Mouse (Mus musculus) neural tube, embryonic 10.5 days (tissue): ENCODE measurements around the gene Ccdc85b.
A peak's percentile ranks its signal among the peaks of the same experiment; 100 is the strongest.

Source experiments
- DNase-seq: peaks from one replicate; pipeline ENCODE4 v3.0.0-alpha.2; 2017; ENCODE audit warnings: low spot score; ENCODE audit errors: extremely low spot score

The Ccdc85b gene

DNA sequence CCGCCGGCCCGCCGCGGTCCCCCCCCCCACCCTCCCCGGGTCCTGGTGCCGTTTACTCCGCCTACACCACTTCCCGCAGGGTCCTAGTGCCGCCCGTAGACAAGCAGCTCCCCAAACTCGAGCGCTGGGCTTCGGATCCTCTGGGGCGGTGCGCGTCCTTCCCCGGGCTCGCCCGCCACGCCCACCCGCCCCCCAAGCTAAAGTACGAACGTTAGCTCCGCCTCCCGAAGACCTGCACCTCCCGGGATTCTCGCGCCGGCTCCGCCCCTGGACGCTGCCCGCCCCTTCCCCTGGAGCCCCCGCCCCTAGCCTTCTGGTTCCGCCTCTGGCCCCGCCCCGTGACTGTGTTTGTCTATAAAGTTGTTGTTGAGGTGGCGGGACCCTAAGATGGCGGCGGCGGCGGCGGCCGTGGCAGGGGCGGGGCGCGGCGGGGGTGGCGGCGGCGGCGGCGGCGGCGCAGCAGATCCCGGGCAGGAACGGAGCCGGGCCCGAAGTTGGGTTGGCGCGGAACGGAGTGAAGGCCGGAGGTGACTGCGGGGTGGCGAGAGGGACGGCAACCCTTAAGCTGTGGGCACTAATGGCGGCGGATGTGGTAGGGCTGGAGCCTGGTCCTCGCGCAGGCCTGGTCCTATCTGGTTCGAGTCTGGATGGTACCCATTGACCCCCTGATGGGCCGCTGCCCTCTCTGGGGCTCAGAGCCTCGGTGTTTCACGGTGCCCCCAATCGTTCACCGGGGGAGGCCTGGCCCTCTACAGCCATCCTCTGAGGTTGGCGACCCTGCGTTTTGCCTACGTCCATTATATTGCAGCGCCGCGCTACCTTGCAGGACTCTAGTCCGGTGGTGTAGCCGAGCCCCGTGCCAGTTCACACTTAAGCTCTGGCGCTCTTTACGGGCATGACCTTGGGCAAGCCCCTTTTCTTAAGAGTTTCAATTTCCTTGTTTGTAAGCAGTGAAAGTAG, 32.6 kb downstream of the Ccdc85b start, which contains the start of the genes Drap1 and AI837181:
Drap1 (minus strand) TSS at position 198 of the 960 bp plus-strand sequence.
AI837181 (plus strand) TSS at position 363 of the 960 bp plus-strand sequence.
- DNase-seq, result peak; percentile 97

DNA sequence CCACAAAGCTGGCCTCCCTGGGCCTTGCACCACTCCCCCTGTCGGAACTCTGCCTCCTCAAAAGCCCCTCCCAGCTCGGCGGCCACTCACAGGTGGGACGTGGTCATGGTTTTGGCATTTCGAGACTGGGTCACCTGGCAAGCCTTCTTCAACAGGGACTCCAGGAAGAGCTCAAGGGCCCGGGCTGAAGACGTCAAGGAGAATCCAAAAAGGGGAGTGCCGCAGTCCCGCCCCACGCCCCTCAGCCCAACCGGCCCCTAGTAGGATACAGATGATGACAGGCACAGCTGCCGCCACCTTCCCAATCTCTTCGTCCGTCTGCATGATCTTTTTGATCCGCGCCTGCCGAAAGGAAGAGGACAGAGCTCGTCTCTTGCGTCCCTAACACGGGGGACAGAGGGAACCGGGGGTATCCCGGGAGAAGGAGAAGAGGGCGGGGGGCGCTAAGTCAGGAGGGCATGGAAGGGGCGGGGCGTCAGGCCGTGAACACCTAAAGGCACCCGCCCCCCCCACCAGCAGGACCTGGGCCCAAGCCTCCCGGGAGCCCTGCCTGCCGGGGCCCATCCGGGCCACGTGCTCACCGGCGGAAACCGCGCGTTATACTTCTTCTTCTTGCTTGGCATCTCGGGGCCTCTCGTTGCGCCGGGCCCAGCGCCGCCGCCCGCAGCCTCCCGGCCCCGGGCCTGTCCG, 33.5 kb downstream of the Ccdc85b start:
- no peak for DNase-seq

DNA sequence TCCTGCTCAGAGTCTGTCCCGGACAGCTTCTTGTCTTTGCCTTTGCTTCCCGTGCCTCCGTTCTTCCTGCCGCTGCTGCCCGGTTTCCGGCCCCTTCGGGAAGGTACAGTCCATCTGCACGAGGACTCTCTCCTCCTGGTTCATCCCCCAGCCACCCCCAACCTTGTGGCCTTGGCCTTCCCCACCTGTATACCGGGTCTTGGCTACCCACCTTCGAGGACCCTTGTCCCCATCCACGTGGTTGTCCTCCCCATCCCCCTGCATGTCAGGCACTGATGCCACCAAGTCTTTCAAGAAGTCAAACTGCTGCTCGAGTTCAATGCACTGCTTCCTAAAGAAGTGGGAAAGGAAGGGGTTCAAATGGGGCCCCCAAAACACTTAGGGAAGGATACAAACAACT, 34.1 kb downstream of the Ccdc85b start:
- no peak for DNase-seq

DNA sequence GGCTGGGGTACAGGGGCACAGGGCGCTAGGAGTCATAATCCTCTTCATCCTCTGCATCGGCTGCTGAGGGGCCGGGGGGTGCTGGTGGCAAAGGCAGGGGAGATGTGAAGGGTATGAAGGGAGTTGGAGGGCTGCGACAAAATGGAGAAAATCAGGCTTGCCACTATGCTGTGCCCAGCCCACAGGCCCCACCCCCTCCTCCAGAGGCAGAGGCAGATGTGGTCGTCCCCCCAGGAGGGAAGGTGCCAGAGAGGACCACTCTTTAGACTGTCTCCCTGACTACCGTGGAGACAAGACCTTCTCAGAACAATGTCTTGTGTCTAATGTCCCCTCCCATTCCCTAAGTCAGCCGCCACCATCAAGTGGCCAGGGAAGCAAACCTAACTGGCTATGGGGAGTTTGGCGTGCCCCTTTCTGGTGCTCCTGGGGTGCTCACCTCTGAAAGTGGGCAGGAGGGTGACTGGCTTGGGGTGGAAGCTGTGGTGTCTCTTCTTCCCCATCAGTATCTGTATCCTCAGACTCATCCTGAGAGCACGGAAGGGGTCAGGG, 34.7 kb downstream of the Ccdc85b start:
- no peak for DNase-seq

DNA sequence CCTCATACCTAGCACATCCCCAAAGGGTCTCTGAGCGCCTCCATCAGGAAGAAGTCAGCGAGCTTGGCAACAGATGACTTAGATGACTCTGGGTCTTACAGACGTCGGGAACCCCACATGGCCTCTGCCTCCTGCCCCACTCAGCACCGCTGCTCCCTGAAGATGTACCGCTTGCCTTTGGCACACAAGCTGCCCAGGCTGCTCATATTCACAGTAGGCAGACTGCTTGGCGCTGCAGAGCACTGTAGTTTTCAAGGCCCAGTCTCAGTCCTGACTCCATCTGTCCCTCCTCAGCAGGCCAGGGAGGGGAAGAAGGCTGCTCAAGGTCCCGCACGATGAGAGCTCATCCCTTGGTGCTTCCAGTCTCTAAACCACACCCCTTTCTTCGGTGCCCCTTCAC, 35.4 kb downstream of the Ccdc85b start:
- DNase-seq, result no peak

DNA sequence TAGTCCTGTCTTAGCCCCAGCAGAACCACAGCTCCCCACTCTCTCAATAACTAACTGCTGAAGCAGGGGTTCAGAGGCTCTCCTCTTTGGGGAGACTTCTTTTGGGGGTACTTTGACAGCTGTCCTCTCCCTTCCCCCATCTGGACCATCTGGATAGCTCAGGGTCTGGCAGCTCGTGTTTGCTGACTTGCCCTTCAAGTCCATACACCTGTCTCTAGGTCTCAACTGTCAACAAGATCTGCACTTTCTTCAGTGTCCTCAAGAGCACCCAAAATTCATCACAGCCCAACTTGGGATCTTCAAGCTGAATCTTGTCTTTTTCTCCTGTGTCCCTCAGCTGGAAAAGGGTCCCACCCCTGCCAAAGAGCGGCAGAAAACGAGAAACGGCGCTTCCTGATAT, 35.9 kb downstream of the Ccdc85b start:
- DNase-seq, result no peak

DNA sequence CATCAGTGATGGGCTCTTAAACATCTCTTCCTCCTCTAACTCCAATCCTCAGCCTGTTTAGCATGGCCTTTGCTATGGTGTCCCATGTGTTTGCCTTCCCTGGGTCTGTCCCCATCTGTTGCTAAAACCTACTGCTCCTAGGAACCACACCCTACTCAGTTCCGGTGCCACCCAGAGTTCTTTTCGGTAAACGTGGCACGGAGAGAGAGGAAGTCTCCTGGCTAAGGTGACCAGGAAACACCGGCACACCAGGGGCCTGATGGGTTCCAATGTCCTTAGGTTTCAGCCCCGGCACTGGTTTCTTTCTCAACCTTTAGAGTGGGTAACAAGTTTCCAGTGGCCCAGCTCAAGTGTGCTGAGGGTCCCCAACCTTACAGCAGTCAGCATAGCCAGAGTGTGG, 37.1 kb downstream of the Ccdc85b start:
- DNase-seq, result no peak

DNA sequence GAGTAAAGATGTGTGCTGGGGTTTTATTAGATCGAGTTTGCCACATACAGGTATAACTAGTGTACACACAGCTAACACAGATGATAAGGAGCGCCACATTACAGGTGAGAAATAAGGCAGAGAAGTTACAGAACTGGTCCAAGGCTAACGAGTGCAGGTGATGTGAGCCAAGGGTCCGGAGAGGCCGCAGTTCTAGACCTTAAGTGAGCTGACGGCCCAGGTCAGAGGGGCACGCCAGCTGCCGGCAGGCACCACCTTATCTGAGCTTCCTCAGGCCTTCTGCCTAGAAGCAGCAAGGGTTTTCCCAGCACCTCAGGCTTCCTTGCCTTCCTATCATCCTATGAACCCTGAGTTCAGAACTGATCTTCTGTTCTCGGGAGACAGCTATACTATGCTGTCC, 38.1 kb downstream of the Ccdc85b start:
- DNase-seq, result no peak

DNA sequence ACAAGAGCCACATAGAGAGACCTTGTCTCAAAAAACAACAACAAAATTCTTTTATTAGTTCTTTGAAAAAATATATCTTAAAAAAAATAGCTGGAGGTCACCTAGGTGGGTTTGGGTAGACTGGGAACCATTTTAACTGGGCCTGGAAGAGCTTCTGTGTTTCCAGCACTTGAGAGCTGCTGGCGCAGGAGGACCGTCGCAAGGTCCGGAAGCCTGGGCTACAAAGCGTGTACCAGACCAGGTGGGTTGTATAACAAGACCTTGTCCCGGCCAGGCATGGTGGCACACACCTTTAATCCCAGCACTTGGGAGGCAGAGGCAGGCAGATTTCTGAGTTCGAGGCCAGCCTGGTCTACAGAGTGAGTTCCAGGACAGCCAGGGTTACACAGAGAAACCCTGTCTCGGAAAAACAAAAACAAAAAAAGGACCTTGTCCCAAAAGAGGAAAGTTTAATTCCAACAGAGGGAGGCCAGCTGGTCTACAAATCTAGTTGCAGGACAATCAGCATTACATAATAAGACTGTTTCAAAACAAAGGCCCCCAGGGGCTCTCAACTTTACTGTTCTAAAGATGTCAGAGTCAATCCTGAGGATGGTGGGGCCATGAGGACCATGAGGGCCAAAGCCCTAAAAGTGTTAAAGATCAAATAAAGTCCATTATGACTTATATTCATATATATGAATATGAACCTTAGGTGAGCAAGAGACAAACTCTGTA, 38.8 kb downstream of the Ccdc85b start:
- DNase-seq, result no peak

DNA sequence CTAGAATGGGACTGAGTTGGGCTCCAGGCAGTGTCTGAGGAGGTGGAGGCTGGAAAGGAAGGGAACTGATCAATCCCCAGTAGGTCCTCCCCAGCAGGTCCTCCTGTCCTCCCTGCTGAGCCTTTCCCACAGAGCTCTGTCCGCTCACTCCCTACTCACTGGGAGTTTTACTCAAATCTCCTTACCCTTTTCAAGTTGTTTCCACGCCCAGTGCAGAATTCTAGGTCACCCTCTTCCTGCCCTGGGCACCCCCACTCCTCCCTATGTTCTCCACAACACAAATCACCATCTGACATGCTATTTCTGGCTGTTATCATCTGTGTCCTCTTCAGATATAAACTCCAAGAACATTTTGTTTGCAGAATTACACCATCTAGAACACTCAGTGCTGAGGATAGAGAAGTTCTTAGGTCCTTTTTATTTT, 43.1 kb downstream of the Ccdc85b start:
- DNase-seq, result no peak

DNA sequence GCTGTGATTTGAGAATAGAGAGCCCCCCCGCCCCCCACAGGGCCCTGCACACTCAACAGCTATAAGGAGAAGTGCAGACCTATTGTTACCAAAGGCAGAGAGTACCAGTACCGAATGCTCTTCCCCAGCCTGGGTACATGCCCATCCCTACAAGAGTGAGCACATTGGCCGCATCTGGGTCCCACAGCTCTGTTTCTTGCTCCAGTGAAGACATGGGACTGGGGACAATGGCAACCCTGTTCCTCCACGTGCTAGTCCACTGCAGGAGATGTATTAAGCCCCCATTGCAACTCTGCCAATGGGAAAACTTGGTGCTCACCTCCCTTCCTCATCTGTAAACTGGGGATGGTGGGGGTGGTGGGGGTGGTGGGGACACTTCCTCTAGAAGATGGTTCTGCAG, 43.9 kb downstream of the Ccdc85b start:
- no peak for DNase-seq

DNA sequence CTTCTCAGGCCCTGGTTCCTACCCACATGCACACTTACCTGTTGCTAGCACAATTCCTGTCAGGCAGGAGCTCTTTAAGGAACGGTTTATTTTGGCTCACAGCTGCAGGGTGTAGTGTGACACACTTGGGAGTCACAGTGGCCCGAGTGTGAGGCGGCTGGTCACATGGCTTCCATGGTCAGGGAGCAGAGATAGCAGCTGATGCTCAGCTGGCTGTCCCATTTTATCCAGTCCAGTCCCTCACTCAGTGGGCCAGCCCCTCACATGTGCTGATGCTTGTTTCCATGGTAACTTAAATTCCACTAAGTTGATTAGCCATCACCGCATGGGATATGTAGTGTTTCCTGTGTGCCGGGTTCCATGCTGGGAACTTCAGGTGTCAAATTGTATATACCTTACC, 45.7 kb downstream of the Ccdc85b start:
- DNase-seq, result no peak

DNA sequence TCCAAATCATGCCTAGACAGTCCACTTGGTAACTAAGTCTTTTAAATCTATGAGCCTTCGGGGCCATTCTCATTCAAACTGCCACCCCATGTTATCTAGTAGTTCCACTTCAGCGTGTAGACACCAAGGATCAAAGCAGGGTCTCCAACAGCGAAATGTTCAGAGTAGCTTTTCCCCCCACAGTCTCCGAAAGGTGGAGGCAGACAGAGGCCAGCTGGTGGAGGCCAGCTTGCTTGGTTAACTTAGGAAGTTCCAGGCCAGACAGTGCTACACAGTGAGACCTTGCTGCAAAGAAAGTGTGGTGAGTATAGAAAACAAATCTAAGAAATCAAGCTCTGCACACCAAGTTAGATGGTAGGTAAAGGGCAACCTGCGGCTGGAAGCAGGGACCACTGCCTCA, 47.1 kb downstream of the Ccdc85b start:
- no peak for DNase-seq

DNA sequence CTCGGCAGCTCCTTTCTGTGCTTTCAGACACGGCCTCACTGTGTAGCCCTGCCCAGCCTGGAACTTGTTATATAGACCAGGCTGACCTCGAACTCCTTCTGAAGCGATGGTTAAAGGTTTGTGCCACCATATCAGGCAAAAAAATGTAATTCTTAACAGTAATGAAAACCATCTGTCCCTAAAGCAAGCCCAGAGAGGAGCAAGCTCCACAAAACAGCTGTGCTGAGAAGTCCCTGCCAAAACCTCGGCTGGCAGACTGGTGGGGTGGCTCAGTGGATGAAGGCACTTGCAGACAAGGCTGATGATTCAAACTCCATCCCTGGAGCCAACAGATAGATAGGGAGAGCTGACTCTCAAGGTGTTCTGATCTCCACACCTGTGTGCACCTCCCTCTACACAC, 48.6 kb downstream of the Ccdc85b start:
- no peak for DNase-seq

DNA sequence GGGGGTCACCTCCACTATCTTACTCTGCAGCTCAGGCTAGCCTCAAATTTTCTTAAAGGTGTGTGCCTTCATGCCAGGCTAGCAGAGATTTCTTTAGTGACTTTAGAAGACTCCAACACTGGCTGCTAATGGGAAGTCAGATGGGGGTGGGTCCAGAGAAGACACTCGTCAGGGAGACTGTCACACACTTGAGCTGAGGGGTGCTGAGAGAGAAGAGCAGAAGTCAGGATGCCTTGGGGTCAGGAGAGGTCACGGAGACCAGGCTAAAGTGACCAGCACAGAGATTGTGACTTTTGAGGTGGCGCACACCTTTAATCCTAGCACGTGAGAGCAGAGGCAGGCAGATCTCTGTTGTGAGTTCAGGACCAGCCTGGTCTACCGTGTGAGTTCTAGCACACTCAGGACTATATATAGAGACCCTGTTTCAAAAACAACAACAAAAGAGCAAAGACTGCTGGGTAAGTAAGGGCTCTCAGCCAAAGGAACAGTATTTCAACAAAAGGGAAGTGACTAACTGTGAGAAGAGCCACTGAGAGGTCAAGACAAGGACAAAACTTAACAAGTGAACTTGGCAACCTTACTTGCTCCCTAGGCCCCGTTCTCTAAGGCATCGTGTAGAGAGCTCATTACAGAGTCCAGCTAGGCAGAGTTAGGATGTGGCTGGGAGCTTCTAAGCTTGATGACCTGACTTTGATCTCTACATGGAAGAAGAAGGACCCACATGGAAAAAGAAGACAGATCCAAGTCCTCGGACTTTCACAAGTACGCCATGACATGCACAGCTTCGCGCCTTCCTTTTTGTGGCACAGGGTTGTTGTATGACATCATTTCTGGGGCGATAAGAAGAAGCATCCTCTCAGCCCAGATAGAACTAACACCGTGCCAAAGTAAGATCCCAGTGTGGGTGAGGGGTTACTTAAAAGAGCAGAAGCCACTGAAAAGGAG, 49.4 kb downstream of the Ccdc85b start:
- DNase-seq, result no peak

DNA sequence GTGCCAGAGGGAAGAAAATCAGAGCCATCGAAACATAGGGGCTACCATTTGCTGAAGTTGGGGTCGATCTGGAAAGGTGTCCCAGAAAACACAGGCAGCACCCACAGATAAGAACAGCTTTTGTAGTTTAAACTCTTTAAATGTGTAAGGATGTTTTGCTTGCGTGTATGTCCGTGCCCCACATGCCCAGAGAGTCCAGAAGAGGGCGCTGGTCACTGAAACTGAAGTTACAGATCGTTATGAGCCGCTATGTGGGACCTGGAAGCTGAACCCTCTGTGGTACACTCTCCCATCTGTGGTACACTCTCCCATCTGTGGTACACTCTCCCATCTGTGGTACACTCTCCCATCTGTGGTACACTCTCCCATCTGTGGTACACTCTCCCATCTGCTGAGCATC, 50.6 kb downstream of the Ccdc85b start:
- DNase-seq, result peak; percentile 54

DNA sequence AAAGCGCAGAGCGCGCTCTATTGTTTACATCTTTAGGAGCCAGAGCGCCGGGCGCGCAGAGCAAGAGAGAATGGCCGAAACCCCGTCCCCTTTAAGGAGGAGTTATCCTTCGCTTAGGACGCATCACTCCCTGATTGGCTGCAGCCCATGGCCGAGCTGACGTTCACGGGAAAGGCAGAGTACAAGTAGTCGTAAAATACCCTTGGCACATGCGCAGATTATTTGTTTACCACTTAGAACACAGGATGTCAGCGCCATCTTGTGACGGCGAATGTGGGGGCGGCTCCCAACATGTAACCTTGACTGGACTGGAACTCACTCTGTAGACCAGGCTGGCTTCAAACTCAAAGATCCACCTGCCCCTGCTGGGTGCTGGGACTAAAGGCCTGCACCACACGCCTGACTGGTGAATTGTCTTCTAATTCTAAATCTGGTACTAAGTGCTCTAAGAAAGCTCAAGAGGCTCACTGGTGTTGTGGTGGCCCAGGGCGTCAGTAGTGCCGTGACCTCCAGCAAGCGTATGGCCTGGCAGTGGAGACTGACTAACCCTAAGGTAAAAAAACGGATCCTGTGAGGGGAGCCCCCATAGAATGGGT, 51.1 kb downstream of the Ccdc85b start:
- peak; percentile 60 for DNase-seq

DNA sequence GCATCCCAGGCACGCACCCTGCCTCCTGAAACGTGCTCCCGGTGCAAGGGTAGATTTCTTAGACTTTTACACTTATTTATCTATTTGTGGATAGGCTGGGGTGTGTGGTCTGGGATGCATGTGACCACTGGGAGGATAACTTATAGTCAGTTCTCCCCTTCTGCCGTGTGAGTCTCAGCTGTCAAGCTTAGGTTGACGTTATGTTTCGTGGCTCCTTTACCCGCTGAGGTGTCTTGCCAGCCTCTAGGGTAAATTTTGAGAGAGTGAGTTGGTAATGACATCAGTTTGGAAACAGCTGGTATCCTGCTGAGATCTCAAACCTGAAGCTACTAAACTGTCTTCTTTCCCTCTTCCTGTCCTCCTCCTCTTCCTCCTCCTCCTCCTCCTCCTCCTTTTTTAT, 51.8 kb downstream of the Ccdc85b start:
- no peak for DNase-seq
